20 mouse cellular contexts compared by ENCODE assay signal in the genomic region with DNA sequence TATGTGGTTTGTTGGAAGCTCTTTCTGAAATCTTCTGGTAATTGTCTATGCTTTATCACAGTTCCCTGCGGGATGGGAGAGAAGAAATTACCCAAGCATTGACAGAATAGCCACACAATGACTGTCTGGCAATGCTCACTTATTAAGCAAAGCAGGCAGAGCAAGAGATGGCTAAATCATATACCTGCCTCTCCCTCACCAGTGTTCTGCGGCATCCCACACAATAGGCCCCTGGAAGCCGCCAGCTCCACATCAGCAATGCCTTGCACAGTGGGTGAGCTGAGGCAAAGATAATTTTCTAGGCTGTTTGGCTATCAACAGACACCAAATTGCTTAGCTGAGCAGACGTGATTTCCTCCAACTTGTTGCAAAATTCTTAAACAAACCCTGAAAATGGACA.
DNase-seq lines count a peak whose midpoint lies in the region; ATAC-seq and TF ChIP-seq lines count a peak whose summit lies in the region.
"Had no signal": no experiment of that assay in that cellular context is flagged by ENCODE, and none has a peak within 500 bp of the region (broad histone marks: within the 10 kb centered on the region; RNA-seq: fewer than 3 reads in every experiment).

No protein-coding gene starts in this region.

- no peaks in the 10 kb centered on the region for H3K27me3 ChIP-seq in heart, adult 2 months (ENCODE audit: control insufficient read depth, insufficient read depth, low read length)
- no peaks in the 10 kb centered on the region for H3K27me3 ChIP-seq in neural tube, embryonic 13.5 days
- no peaks in the 10 kb centered on the region for H3K27me3 ChIP-seq in midbrain, embryonic 15.5 days (replicated peaks)
- H3K27me3 ChIP-seq: heart, embryonic 12.5 days; kidney, embryonic 15.5 days; Patski had no signal

- H3K27ac ChIP-seq in heart, adult 2 months, result no peak overlapping the region
- peak overlapping the region; percentile 64 for H3K27ac ChIP-seq in neural tube, embryonic 13.5 days (replicated peaks)
- H3K27ac ChIP-seq in midbrain, embryonic 15.5 days, result peak overlapping the region; percentile 66
- H3K27ac ChIP-seq: kidney, embryonic 15.5 days had no signal

- H3K79me2 ChIP-seq in heart, adult 2 months (replicated peaks; ENCODE audit: control insufficient read depth, insufficient read depth, low read length), result no peaks in the 10 kb centered on the region

- H3K9ac ChIP-seq in heart, adult 2 months (ENCODE audit: low read depth, low read length), result no peak overlapping the region
- H3K9ac ChIP-seq in neural tube, embryonic 13.5 days, result 0 out of 2 replicates have a peak overlapping the region, but pooled peaks have one; percentile 13
- H3K9ac ChIP-seq in midbrain, embryonic 15.5 days, result no peak overlapping the region
- H3K9ac ChIP-seq: heart, embryonic 12.5 days; kidney, embryonic 15.5 days had no signal

- TF ChIP-seq EP300 in heart, adult 2 months (IDR thresholded peaks at IDR 0.05; ENCODE audit: insufficient read depth, low read depth, low read length), result no peak

- no peaks in the 10 kb centered on the region for H3K9me3 ChIP-seq in neural tube, embryonic 13.5 days
- H3K9me3 ChIP-seq in midbrain, embryonic 15.5 days, result no peaks in the 10 kb centered on the region
- H3K9me3 ChIP-seq: heart, embryonic 12.5 days; kidney, embryonic 15.5 days had no signal

- no peak for TF ChIP-seq CTCF in heart, adult 2 months (IDR thresholded peaks at IDR 0.05)

- no peak for TF ChIP-seq POLR2A in heart, adult 2 months (IDR thresholded peaks at IDR 0.05; ENCODE audit: insufficient read depth, low read depth, low read length)

- H3K4me3 ChIP-seq in heart, adult 2 months, result no peak overlapping the region
- H3K4me3 ChIP-seq in neural tube, embryonic 13.5 days, result no peak overlapping the region
- H3K4me3 ChIP-seq in midbrain, embryonic 15.5 days, result no peak overlapping the region
- H3K4me3 ChIP-seq: heart, embryonic 12.5 days; kidney, embryonic 15.5 days had no signal

- 82% methylated on average over 4 of the region's 4 CpGs for WGBS in heart, adult 2 months
- WGBS in neural tube, embryonic 13.5 days, result 33% methylated on average over 4 of the region's 4 CpGs
- 27% methylated on average over 4 of the region's 4 CpGs for WGBS in midbrain, embryonic 15.5 days

- DNase-seq in heart, adult 11 months, result peak; percentile 49
- DNase-seq in heart, adult 2 months, result no peak
- DNase-seq in neural tube, embryonic 10.5 days (ENCODE audit: extremely low spot score, low spot score), result no peak
- DNase-seq in natural killer cell, adult 2 months (ENCODE audit: low spot score in 2 of 2), result no peak
- DNase-seq in urinary bladder, postnatal 36 days (ENCODE audit: low spot score in 2 of 2), result no peak
- DNase-seq: B cell, adult 2 months; cerebellum, postnatal 10 days; embryo, embryonic 11 days; gastrocnemius, postnatal 25 days; heart, postnatal 36 days; left cerebral cortex, postnatal 4 days; lung, adult 18-20 months; spleen, adult 18-20 months had no signal

- no peak; the same call in 1 of the 2 replicates for ATAC-seq in neural tube, embryonic 13.5 days (ENCODE audit: low read depth)
- ATAC-seq in midbrain, embryonic 15.5 days (replicated peaks), result no peak
- no peak for ATAC-seq in monocyte, adult 5-6 weeks (replicated peaks; ENCODE audit: insufficient number of reproducible peaks, low FRiP score, low TSS enrichment, poor library complexity, severe bottlenecking)
- ATAC-seq: intestine, embryonic 16.5 days; Patski had no signal

- peaks cover 4% of the 10 kb centered on the region for H3K4me1 ChIP-seq in heart, adult 2 months (ENCODE audit: control insufficient read depth, insufficient read depth, low read length)
- H3K4me1 ChIP-seq in neural tube, embryonic 13.5 days (replicated peaks), result peaks cover 72% of the 10 kb centered on the region
- peaks cover 70% of the 10 kb centered on the region for H3K4me1 ChIP-seq in midbrain, embryonic 15.5 days

- no peak overlapping the region for H3K4me2 ChIP-seq in neural tube, embryonic 13.5 days
- H3K4me2 ChIP-seq in midbrain, embryonic 15.5 days, result no peak overlapping the region
- H3K4me2 ChIP-seq: heart, embryonic 12.5 days; kidney, embryonic 15.5 days had no signal

- intact Hi-C loops in heart, adult 2 months (cut with DNase I), result no loop called here

- H3K36me3 ChIP-seq in heart, adult 2 months (ENCODE audit: control insufficient read depth, insufficient read depth, low read length), result no peaks in the 10 kb centered on the region
- H3K36me3 ChIP-seq in neural tube, embryonic 13.5 days, result no peaks in the 10 kb centered on the region
- H3K36me3 ChIP-seq in midbrain, embryonic 15.5 days (replicated peaks), result no peaks in the 10 kb centered on the region
- H3K36me3 ChIP-seq: heart, embryonic 12.5 days; kidney, embryonic 15.5 days had no signal
